Mouse (Mus musculus) G1E (cell line): ENCODE data around the gene Ptpn14.

Source experiments
- CTCF ChIP-seq: IDR thresholded peaks from 2 replicates; pipeline ENCODE4 v1.5.1; 2012; ENCODE audit warnings: low read depth, low read length, inconsistent platforms, mixed read lengths
- TAL1 ChIP-seq: conservative IDR thresholded peaks from 2 replicates; pipeline ENCODE4 v1.6.1; 2012; ENCODE audit warnings: low read depth, low read length, inconsistent platforms, mixed read lengths

- TF ChIP-seq TAL1: no peak
- TF ChIP-seq CTCF: no peak
Measured at GRCm38 (mm10) chr1:189870539-189870938, 142.5 kb downstream of the Ptpn14 start.
